Mouse (Mus musculus): ENCODE data around the gene Fam107b.

- TF ChIP-seq CTCF (IDR thresholded peaks at IDR 0.05; ENCODE audit: insufficient read depth, low read length) (peak; percentile 79), POLR2A (IDR thresholded peaks at IDR 0.05; ENCODE audit: borderline replicate concordance, extremely low read depth, low read depth, low read length) (no peak)
Measured at GRCm38 (mm10) chr2:3546588-3546987, 23.7 kb upstream of the Fam107b start.

Measured in lung, adult 2 months (tissue).